Mouse (Mus musculus): ENCODE measurements at regions not wholly inside any gene's neighbourhood (a gene's known extent, or its start where the extent isn't known, plus 50 kb on each side); places are given as distances from the start of the nearest gene placed in this dataset.

DNA sequence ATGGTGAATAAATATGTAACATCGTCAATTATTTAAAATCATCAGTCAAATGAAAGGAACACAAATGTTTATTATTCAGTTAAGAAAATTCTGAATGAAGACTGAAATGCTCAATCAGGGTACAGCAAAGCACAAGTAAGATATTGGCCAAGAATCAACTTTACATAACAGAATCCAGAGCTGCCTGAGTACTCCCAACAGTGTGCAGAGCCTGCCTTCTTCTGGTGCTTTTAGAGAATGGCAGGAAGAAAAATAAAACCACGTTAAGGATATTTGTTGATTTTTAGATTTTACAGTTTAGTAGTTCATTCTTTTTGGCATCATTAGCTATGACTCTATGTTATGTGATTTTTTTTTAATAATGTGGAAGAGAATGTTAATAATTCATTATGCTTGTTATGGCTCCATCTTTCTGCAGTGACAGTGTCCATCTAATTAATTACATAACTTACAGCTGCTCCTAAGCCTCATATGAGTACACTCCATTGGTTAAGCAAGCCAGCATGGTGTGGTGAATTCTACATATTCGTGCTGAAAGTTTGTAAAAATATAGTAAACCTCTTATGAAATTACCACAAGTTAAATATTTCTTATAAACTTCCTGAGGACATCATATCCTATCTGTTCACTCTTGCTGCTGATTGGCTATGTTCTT, 579.0 kb downstream of the Kcna4 start:
- Histone ChIP-seq H3K27ac (ENCODE audit: insufficient read depth, low read depth, low read length, poor library complexity, severe bottlenecking) (no peak overlapping the region), H3K9ac (ENCODE audit: insufficient read depth, low read depth, low read length, poor library complexity, severe bottlenecking) (no peak overlapping the region), H3K36me3 (ENCODE audit: control insufficient read depth, insufficient read depth, low read length, poor library complexity, severe bottlenecking) (no peaks in the 10 kb centered on the region), H3K4me3 (ENCODE audit: insufficient read depth in 1 of 2, low read depth in 1 of 2, low read length in 2 of 2, poor library complexity in 1 of 2, severe bottlenecking in 1 of 2) (no peak overlapping the region), H3K9me3 (ENCODE audit: control insufficient read depth, insufficient read depth, low read depth, low read length) (no peaks in the 10 kb centered on the region), H3K4me1 (ENCODE audit: control insufficient read depth in 2 of 2, insufficient read depth in 2 of 2, low read length in 2 of 2, poor library complexity in 1 of 2) (no peaks in the 10 kb centered on the region)
- DNase-seq (ENCODE audit: low read depth, low spot score), result no peak
- in situ Hi-C loops (cut with MboI; ENCODE audit: low sequenced_read_pairs in 2 of 2, unreplicated experiment in 2 of 2), result no loop called here
- TF ChIP-seq MAFK (IDR thresholded peaks at IDR 0.05; ENCODE audit: insufficient read depth, low read depth, low read length) (no peak), ZC3H11A (IDR thresholded peaks at IDR 0.05; ENCODE audit: borderline replicate concordance, low read depth, low read length) (peak; percentile 62; the same call in 1 of the 2 replicates)

DNA sequence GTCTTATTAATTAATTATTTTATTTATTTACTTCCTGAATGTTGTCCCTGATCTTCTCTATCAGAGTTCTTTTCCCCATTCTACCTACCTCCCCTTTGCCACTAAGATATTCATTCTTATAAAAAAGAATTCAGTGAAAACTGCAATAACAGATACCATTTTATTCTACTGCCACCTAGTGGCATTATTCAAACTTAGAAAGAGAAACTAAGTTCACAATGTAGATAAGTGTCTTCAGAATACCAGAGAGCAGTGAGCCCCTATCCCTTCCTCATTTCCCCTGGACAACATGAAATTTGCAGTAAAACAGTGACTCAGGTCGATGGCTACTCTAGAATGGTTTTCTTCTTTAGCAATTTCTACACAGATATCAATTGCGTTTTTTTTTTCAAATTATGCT, 589.2 kb downstream of the Kcna4 start:
- no peak for DNase-seq (ENCODE audit: low read depth, low spot score)

DNA sequence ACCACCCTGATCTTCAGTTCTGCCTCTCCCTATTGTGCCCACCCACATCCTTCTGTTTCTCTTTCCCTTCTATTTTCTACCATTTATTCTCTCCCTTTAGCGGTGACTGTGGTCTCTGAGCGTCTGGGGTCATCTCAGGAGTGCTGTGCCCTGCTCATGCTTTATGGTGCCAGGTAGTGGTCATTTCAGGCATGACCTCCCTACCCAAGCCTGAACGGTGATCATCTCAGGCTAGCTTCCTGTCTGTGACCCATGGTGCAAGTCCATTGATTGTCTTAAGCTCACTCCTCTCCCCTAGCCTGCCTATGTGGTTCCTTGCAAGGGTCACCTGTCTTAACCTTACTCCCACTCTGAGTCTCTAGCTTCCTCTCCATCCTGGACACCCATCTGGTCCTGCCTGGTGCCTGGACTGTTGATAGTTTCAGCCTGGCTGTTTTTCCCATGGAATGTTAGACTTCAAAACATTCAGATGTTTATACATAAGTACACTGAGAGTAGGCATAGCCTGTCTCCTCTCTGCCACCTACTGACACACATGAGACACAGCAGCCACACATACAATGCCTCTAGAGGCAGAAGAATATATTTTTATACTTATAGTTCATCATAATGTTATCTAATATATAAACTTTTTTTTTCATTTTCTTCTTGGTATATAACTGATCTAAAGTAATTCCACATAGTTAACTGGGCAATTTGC, 595.8 kb downstream of the Kcna4 start:
- Histone ChIP-seq H3K9me3 (ENCODE audit: control insufficient read depth, insufficient read depth, low read depth, low read length) (no peaks in the 10 kb centered on the region), H3K27ac (ENCODE audit: insufficient read depth, low read depth, low read length, poor library complexity, severe bottlenecking) (no peak overlapping the region), H3K36me3 (ENCODE audit: control insufficient read depth, insufficient read depth, low read length, poor library complexity, severe bottlenecking) (no peaks in the 10 kb centered on the region), H3K4me3 (ENCODE audit: insufficient read depth in 1 of 2, low read depth in 1 of 2, low read length in 2 of 2, poor library complexity in 1 of 2, severe bottlenecking in 1 of 2) (no peak overlapping the region), H3K9ac (ENCODE audit: insufficient read depth, low read depth, low read length, poor library complexity, severe bottlenecking) (no peak overlapping the region), H3K4me1 (ENCODE audit: control insufficient read depth in 2 of 2, insufficient read depth in 2 of 2, low read length in 2 of 2, poor library complexity in 1 of 2) (no peaks in the 10 kb centered on the region)
- TF ChIP-seq ZC3H11A (IDR thresholded peaks at IDR 0.05; ENCODE audit: borderline replicate concordance, low read depth, low read length) (no peak), HCFC1 (IDR thresholded peaks at IDR 0.05; ENCODE audit: borderline replicate concordance, insufficient read depth, low read length) (no peak), CHD2 (IDR thresholded peaks at IDR 0.05; ENCODE audit: low read depth, low read length) (no peak), ZNF384 (IDR thresholded peaks at IDR 0.05; ENCODE audit: low read depth, low read length) (no peak), MAFK (IDR thresholded peaks at IDR 0.05; ENCODE audit: insufficient read depth, low read depth, low read length) (no peak)
- DNase-seq (ENCODE audit: low read depth, low spot score), result no peak
- in situ Hi-C loops (cut with MboI; ENCODE audit: low sequenced_read_pairs in 2 of 2, unreplicated experiment in 2 of 2), result no loop called here

More for the DNA sequence above, 589.2 kb downstream of the Kcna4 start:
- Histone ChIP-seq H3K27ac (ENCODE audit: insufficient read depth, low read depth, low read length, poor library complexity, severe bottlenecking) (no peak overlapping the region), H3K36me3 (ENCODE audit: control insufficient read depth, insufficient read depth, low read length, poor library complexity, severe bottlenecking) (no peaks in the 10 kb centered on the region), H3K9ac (ENCODE audit: insufficient read depth, low read depth, low read length, poor library complexity, severe bottlenecking) (no peak overlapping the region), H3K4me1 (ENCODE audit: control insufficient read depth in 2 of 2, insufficient read depth in 2 of 2, low read length in 2 of 2, poor library complexity in 1 of 2) (no peaks in the 10 kb centered on the region), H3K4me3 (ENCODE audit: insufficient read depth in 1 of 2, low read depth in 1 of 2, low read length in 2 of 2, poor library complexity in 1 of 2, severe bottlenecking in 1 of 2) (no peak overlapping the region), H3K9me3 (ENCODE audit: control insufficient read depth, insufficient read depth, low read depth, low read length) (no peaks in the 10 kb centered on the region)
- TF ChIP-seq CHD2 (IDR thresholded peaks at IDR 0.05; ENCODE audit: low read depth, low read length) (no peak), HCFC1 (IDR thresholded peaks at IDR 0.05; ENCODE audit: borderline replicate concordance, insufficient read depth, low read length) (no peak), ZC3H11A (IDR thresholded peaks at IDR 0.05; ENCODE audit: borderline replicate concordance, low read depth, low read length) (0 out of 2 replicates have a peak, but pooled peaks have one; percentile 23)
- in situ Hi-C loops (cut with MboI; ENCODE audit: low sequenced_read_pairs in 2 of 2, unreplicated experiment in 2 of 2), result no loop called here

DNA sequence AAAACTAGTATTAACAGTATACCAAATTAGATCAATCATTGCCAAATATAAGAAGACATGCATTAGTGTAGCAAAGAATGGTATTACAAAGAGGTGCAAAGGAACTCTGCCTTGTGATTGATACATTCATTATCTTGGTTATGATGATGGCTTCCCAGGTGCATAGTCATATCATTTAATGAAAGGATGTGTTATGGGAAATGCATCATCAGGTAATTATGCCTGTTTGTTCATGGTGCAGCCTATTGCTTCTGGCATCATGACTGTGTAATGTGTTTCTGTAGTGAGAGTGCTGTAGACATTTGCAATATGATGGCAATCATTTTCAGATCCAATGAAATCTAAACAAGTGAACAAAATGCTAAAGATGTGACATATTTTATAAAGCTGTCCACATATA, 597.8 kb downstream of the Kcna4 start:
- TF ChIP-seq ZC3H11A (IDR thresholded peaks at IDR 0.05; ENCODE audit: borderline replicate concordance, low read depth, low read length), result no peak
- no peak for TF ChIP-seq ZNF384 (IDR thresholded peaks at IDR 0.05; ENCODE audit: low read depth, low read length)
- no peak for TF ChIP-seq CHD2 (IDR thresholded peaks at IDR 0.05; ENCODE audit: low read depth, low read length)
- TF ChIP-seq HCFC1 (IDR thresholded peaks at IDR 0.05; ENCODE audit: borderline replicate concordance, insufficient read depth, low read length), result no peak
- TF ChIP-seq MAFK (IDR thresholded peaks at IDR 0.05; ENCODE audit: insufficient read depth, low read depth, low read length), result no peak
- Histone ChIP-seq H3K27ac (ENCODE audit: insufficient read depth, low read depth, low read length, poor library complexity, severe bottlenecking) (no peak overlapping the region), H3K9ac (ENCODE audit: insufficient read depth, low read depth, low read length, poor library complexity, severe bottlenecking) (no peak overlapping the region), H3K9me3 (ENCODE audit: control insufficient read depth, insufficient read depth, low read depth, low read length) (no peaks in the 10 kb centered on the region), H3K4me3 (ENCODE audit: insufficient read depth in 1 of 2, low read depth in 1 of 2, low read length in 2 of 2, poor library complexity in 1 of 2, severe bottlenecking in 1 of 2) (no peak overlapping the region), H3K36me3 (ENCODE audit: control insufficient read depth, insufficient read depth, low read length, poor library complexity, severe bottlenecking) (no peaks in the 10 kb centered on the region), H3K4me1 (ENCODE audit: control insufficient read depth in 2 of 2, insufficient read depth in 2 of 2, low read length in 2 of 2, poor library complexity in 1 of 2) (no peaks in the 10 kb centered on the region)
- DNase-seq (ENCODE audit: low read depth, low spot score), result no peak
- in situ Hi-C loops (cut with MboI; ENCODE audit: low sequenced_read_pairs in 2 of 2, unreplicated experiment in 2 of 2), result no loop called here

Data from ES-E14 (cell line).